Mouse (Mus musculus) Patski (cell line): ENCODE results near the gene Crmp1. TPM values are rescaled to one million over a fixed set of nuclear protein-coding genes. Genes with fewer than 3 reads are reported as not detected.

Experiments used
- ATAC-seq: fragments of 100-300 bp; one replicate; pipeline ENCODE4 v1.8.0; 2021
- CTCF ChIA-PET: fragments of 350-600 bp; sonication (Branson Sonifier 250); formaldehyde crosslinking; loops from one replicate; lab custom pipeline; 2022; ENCODE audit warnings: inconsistent platforms; lab: Charles Lee
- POLR2A ChIA-PET: fragments of 350-600 bp; sonication (Branson Sonifier 250); formaldehyde crosslinking; loops from one replicate; lab custom pipeline; 2022; ENCODE audit warnings: antibody characterized with exemption, inconsistent platforms; lab: Charles Lee
- DNase-seq: peaks from one replicate; pipeline ENCODE4 v3.0.0-alpha.2; 2011; ENCODE audit warnings: low read depth, low spot score
- H3K27me3 ChIP-seq: fragments of 371-371 bp; one replicate; pipeline ENCODE4 v1.5.1; 2021
- CTCF ChIP-seq: fragments of 100-300 bp; IDR thresholded peaks from one replicate; pipeline ENCODE4 v1.5.1; 2021
- in situ Hi-C: fragments of 300-500 bp; cut with MboI; formaldehyde crosslinking; loops from 3 replicates; pipeline ENCODE4 v1.11.1; 2018; ENCODE audit warnings: low pct_unique_long_range_greater_than_20kb, mixed read lengths
- polyA plus RNA-seq: library from polyadenylated mRNA; unstranded; gene quantifications from one replicate; pipeline ENCODE4 v1.2.3, GENCODE M21; 2021

The Crmp1 gene
- polyA plus RNA-seq, 1 experiment from 2014 or later: 0.51 TPM

DNA sequence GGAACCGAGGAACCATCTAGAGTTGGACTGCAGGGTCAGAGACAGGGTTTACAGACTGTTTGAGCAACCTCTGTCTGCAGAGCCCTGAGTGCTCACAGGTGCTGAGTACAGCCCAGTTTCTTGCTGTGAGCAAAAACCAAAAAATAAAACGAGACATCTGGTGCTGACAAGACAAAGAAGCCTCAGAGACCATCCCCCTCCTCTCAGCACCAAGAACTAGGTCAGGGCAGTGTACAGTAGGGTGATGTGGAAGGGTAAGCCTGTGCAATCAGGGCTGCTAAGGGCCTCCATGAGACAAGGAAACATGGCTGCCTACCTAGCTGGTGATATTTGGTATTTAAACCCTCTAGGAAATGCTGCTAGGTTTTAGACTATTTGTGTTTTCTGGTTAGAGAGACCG is 9.9 kb downstream of the Crmp1 start:
- in situ Hi-C loops: no loop called here
- H3K27me3 ChIP-seq: peaks cover 12% of the 10 kb centered on the region
- POLR2A ChIA-PET: no interaction called here
- CTCF ChIA-PET: no interaction called here
- DNase-seq (no peak), ATAC-seq (no peak)
- no peak for TF ChIP-seq CTCF

DNA sequence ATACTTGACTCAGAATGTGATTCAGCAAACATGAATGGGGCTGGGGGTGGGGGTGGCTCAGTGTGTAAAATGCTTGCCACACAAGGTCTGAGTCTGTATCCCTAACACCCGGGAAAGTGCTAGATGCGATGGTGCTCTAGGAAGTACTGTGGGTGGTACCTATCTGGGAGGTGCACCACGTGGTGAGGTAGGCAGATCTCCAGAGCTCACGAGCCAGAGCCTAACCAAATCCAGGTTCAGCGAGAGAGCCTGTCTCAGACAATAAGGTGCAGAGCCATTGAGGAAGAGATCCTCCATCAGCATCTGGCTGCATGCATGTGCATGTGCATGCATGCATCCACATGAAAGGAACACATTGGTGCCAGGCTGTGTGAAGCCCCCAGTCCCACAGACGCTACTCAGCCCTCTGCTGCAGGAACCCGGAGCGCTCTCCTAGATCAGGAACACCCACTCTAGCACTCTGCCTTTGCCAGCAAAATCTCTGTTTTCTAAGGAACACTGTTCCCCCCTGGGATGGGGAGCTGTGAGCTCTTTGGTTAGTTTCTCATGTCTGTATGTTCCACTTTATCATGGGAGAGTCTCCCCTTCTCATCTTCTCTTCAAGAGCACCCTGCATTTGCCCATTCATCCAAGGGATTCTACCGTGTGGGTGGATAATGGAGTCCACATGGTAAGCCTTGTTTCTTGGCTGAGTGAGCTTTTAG is 10.5 kb downstream of the Crmp1 start:
- ChIA-PET CTCF (no interaction called here), POLR2A (no interaction called here)
- TF ChIP-seq CTCF: no peak
- H3K27me3 ChIP-seq: peaks cover 8% of the 10 kb centered on the region
- no peak for ATAC-seq
- in situ Hi-C loops: no loop called here
- DNase-seq: no peak

DNA sequence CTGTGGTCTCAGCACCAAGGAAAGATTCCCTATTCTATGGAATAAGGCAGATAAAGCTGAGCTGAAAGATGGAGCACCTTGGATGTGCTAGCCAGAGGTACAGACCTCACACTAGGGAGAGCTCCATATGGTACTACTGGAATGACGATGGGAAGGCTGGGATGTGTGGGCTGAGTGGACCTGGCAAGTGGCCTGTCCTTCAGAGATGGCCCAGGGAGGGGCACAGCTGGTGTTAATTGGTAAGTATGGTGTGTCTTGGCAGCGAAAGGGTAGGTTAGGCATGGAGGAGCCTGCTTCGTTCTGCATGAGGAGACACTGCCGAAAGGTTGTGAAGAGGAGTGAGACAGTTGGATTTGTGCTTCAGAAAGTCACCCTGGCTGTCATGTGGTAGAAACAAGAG is 12.8 kb downstream of the Crmp1 start:
- no peak for TF ChIP-seq CTCF
- CTCF ChIA-PET: no interaction called here
- H3K27me3 ChIP-seq: no peaks in the 10 kb centered on the region
- no peak for ATAC-seq
- POLR2A ChIA-PET: no interaction called here
- in situ Hi-C loops: no loop called here
- DNase-seq: no peak

DNA sequence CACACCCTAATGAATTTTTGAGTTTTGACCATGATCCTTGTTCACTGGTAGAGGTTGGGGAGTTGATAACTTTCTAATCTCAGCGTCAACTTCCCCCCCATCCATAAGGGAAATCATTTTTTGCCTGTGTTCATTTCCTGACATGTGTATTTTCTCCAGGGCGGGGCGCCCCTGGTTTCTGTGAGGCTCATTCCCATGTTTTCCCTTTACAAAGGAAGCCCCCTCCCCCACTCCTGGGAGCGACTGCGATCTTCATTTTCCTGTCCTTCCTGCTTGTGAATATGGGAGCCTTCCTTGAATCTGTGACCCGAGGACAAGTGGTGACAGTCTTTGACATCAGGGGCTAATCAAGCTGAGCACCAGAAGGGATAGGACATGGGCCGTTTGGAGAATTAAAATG is 15.1 kb downstream of the Crmp1 start:
- DNase-seq (no peak), ATAC-seq (no peak)
- POLR2A ChIA-PET: no interaction called here
- in situ Hi-C loops: no loop called here
- TF ChIP-seq CTCF: no peak
- H3K27me3 ChIP-seq: no peaks in the 10 kb centered on the region
- CTCF ChIA-PET: no interaction called here

DNA sequence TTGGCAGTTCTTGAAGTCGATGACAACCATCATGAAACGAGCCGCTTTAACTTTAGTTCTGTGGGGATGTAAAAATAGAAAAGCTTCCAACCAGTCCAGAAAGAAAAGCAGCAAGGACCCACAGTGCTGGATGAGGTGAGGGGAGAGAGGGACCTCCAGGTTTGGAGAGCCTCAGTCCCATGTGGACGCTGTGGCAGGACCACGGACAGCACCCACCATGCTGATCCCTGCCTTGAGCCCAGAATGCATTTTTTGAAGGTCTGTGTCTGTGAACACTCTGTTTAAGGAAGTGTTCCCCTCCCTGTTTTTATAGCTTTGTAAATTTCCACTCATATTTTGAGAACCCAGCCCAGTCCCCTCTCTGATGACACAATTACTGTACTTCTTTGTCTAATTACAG is 15.5 kb downstream of the Crmp1 start:
- ChIA-PET CTCF (no interaction called here), POLR2A (no interaction called here)
- TF ChIP-seq CTCF: no peak
- no peaks in the 10 kb centered on the region for H3K27me3 ChIP-seq
- in situ Hi-C loops: no loop called here
- no peak for DNase-seq
- ATAC-seq: no peak

DNA sequence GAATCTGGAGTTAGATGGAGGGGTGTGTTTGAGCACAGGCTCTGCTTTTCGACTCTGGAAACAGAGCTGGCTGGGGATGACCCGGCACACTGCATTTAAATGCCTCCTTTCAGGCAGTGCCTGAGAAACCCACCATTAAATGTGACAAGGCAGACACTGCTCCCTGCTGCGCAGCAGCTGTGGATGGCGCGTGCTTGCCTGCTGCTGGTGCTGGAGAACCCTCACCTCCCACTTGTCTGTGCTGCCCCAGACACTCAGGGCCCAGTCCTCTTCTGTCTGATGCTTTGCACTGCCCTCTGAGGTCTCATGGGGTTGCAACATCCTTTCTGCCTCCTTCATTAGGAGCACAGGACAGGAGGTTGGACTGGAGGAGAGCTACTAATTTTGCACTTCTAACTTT is 20.0 kb downstream of the Crmp1 start:
- H3K27me3 ChIP-seq: no peaks in the 10 kb centered on the region
- in situ Hi-C loops: no loop called here
- DNase-seq (no peak), ATAC-seq (no peak)
- no peak for TF ChIP-seq CTCF
- POLR2A ChIA-PET: no interaction called here
- CTCF ChIA-PET: interaction anchor here (1.2 kb wide), 1 partner anchor 28 kb away, joined by 3 read pairs; no protein-coding TSS in a partner anchor

DNA sequence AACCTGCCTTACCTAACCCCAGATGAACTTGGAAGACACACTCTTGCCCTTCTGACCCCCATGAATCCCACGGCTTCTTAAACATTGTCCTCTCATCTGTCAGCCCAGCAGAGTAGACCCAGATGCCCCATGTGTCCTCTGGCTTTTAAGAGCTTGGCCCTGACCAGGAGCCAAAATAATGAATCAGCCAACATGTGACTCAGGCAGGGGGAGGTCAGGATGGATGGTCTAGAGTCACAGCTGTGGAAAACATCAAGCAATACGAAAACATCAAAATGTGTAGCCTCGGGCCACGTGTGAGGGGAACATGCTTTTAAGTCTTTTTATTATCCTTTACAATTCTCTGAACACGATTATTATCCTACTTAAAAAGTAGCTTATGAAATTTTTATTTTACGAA is 22.1 kb downstream of the Crmp1 start:
- no peak for TF ChIP-seq CTCF
- DNase-seq: peak; percentile 17
- POLR2A ChIA-PET: no interaction called here
- CTCF ChIA-PET: no interaction called here
- peak; percentile 24 for ATAC-seq
- no peaks in the 10 kb centered on the region for H3K27me3 ChIP-seq
- in situ Hi-C loops: no loop called here

DNA sequence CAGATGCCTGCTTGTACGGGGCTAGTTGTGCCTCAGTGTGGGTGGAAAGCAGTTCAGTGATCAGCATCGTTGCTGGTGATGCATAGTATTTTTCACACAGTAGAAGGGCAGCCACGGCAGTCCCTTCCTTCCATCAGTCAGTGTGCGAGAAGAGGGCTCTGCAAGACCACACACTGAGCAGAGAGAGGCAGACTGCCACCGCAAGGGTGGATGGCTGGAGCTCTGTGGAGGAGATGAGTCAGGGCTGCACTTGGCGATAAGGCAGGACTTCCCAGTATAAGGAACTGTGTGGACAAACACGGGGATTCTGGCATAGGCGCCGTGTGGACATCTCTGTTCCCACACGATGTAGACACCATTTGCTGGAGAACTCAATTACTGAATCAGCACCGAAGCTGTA is 39.3 kb downstream of the Crmp1 start:
- no peak for DNase-seq
- in situ Hi-C loops: no loop called here
- TF ChIP-seq CTCF: no peak
- H3K27me3 ChIP-seq: no peaks in the 10 kb centered on the region
- ChIA-PET POLR2A (no interaction called here), CTCF (no interaction called here)
- no peak for ATAC-seq

DNA sequence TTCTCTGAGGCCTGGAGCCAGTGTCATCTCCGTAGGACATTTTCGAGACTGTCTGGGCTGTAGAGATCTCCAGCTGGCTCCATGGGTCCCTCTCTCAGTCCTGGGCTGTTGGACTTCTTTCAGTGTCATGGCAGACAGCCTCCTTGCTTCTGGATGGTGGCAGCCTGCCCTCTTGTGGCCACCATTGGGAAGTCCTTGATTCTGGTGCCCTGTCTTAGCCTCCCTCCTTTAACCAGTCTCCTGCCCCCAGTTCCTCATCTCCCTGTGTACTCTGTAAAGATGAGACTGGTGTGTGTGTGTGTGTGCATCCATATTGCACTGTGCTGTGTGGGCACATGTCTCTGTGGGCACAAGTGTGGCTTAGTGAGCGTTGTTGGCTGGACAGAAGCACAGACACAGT is 46.6 kb downstream of the Crmp1 start:
- no peaks in the 10 kb centered on the region for H3K27me3 ChIP-seq
- POLR2A ChIA-PET: no interaction called here
- no peak for DNase-seq
- in situ Hi-C loops: no loop called here
- no peak for ATAC-seq
- CTCF ChIA-PET: interaction anchor here (0.8 to 2.8 kb wide), 11 partner anchors 8 to 455 kb away, joined by 3 to 25 read pairs (median 5); partner anchors contain the start of genes Evc and Evc2
- peak; percentile 87 for TF ChIP-seq CTCF

DNA sequence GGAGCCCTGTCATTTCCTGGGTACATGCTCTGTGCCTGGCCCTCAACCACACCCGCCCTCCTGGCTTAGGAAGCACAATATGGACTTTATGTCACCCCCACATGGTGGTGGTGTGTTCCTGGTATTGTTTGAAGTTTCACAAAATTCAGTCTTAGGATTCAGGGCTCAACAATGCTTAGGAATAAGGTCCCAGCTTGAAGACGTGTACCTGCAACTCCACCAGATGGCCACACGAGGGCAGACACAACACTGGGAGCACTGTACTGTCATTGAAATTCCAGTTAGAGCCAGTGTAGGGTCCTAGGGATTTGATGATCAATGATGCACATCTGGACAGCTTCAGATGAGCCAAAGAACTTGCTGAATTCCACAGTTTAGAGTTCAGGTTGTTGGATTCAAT is 47.5 kb downstream of the Crmp1 start:
- in situ Hi-C loops: no loop called here
- DNase-seq (no peak), ATAC-seq (peak; percentile 60)
- H3K27me3 ChIP-seq: no peaks in the 10 kb centered on the region
- peak; percentile 94 for TF ChIP-seq CTCF
- POLR2A ChIA-PET: no interaction called here
- CTCF ChIA-PET: interaction anchor here (0.8 to 2.8 kb wide), 20 partner anchors 9 to 455 kb away, joined by 3 to 25 read pairs (median 4); partner anchors contain the start of genes Cytl1, Evc and Evc2

DNA sequence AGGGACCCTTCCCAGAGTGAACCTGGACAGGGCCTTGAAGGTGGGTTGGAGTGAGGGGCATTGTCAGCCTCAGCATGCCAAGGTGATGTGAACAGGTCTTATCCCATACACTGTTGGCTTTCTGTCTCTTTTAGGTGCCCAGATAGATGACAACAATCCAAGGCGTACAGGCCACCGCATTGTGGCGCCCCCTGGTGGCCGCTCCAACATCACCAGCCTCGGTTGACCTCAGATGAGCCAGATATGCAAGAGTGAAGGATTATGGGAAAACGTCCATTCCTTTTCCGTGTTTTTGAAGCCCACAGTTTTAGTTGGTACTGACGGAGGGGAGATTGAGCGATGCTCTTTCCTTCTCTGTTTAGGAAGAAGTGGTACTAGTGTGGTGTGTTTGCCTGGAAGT is 49.2 kb downstream of the Crmp1 start:
- ChIA-PET CTCF (no interaction called here), POLR2A (no interaction called here)
- peak; percentile 70 for TF ChIP-seq CTCF
- no peaks in the 10 kb centered on the region for H3K27me3 ChIP-seq
- ATAC-seq (no peak), DNase-seq (no peak)
- in situ Hi-C loops: no loop called here
